8 mouse cellular contexts compared by ENCODE assay signal in genomic region chr7:99352526-99353400, GRCm38 (mm10). TPM values are rescaled to one million over a fixed set of nuclear protein-coding genes. Genes with fewer than 3 reads are reported as not detected.
DNase-seq lines count a peak whose midpoint lies in the region; ATAC-seq and TF ChIP-seq lines count a peak whose summit lies in the region.

Gene Serpinh1 (minus strand): TSS chr7:99353239.

- POLR2A ChIA-PET in Patski (lab: Charles Lee): interaction anchor here (0.5 kb wide), 2 partner anchors 32 to 588 kb away, joined by 3 read pairs; no protein-coding TSS in a partner anchor

- peak within 1 kb of the TSS; percentile 69 for H3K4me2 ChIP-seq in hindbrain, embryonic 11.5 days (replicated peaks; ENCODE audit: low read depth, low read length)

- DNase-seq in Patski (ENCODE audit: low read depth, low spot score): no peak
- DNase-seq in brain, embryonic 14.5 days (ENCODE audit: low read depth): peak; percentile 83
- DNase-seq in gastrocnemius, adult 18-20 months (ENCODE audit: low spot score): peak; percentile 87
- peak; percentile 85 for DNase-seq in hindbrain, embryonic 11.5 days (ENCODE audit: low spot score)
- no peak for DNase-seq in left cerebral cortex, adult 8-10 months (ENCODE audit: low spot score in 2 of 2)
- DNase-seq in lung, postnatal 36 days: peak; percentile 93

- peak within 1 kb of the TSS; percentile 95 for H3K27ac ChIP-seq in hindbrain, embryonic 11.5 days (ENCODE audit: low read depth, low read length)
- peak within 1 kb of the TSS; percentile 71 for H3K27ac ChIP-seq in small intestine, adult 2 months (ENCODE audit: insufficient read depth, low read depth, low read length)

- H3K36me3 ChIP-seq in hindbrain, embryonic 11.5 days (ENCODE audit: control insufficient read depth, insufficient read depth, low read length): peaks cover 12% of the 10 kb centered on the region; the same call in 1 of the 2 replicates
- H3K36me3 ChIP-seq in small intestine, adult 2 months (ENCODE audit: control insufficient read depth, insufficient read depth, low read length): no peaks in the 10 kb centered on the region

- peak within 1 kb of the TSS; percentile 43 for H3K4me3 ChIP-seq in hindbrain, embryonic 11.5 days (ENCODE audit: low read depth, low read length)
- peak within 1 kb of the TSS; percentile 70 for H3K4me3 ChIP-seq in small intestine, adult 2 months (ENCODE audit: low read depth, low read length)

- peaks cover 30% of the 10 kb centered on the region for H3K4me1 ChIP-seq in hindbrain, embryonic 11.5 days (replicated peaks; ENCODE audit: control insufficient read depth, insufficient read depth, low read length)
- peaks cover 11% of the 10 kb centered on the region for H3K4me1 ChIP-seq in small intestine, adult 2 months (ENCODE audit: control insufficient read depth, insufficient read depth, insufficient read length, low read length)

- no peak for TF ChIP-seq POLR2A in brain, embryonic 14.5 days (IDR thresholded peaks at IDR 0.05; ENCODE audit: borderline replicate concordance, extremely low read depth, insufficient read depth, insufficient read length, poor library complexity, severe bottlenecking)
- TF ChIP-seq POLR2A in small intestine, adult 2 months (IDR thresholded peaks at IDR 0.05; ENCODE audit: low read depth, low read length): peak; percentile 81

- no peaks in the 10 kb centered on the region for H3K9me3 ChIP-seq in hindbrain, embryonic 11.5 days (ENCODE audit: control insufficient read depth, low read length)

- TF ChIP-seq CTCF in Patski (IDR thresholded peaks at IDR 0.05): no peak
- TF ChIP-seq CTCF in brain, embryonic 14.5 days (IDR thresholded peaks at IDR 0.05; ENCODE audit: borderline replicate concordance, extremely low read depth, insufficient read depth, insufficient read length): no peak
- TF ChIP-seq CTCF in small intestine, adult 2 months (IDR thresholded peaks at IDR 0.05; ENCODE audit: extremely low read depth, insufficient read length, insufficient replicate concordance, low read depth, low read length): no peak

- H3K27me3 ChIP-seq in Patski: no peaks in the 10 kb centered on the region
- H3K27me3 ChIP-seq in hindbrain, embryonic 11.5 days (ENCODE audit: control insufficient read depth, insufficient read depth, low read length): no peaks in the 10 kb centered on the region
- H3K27me3 ChIP-seq in small intestine, adult 2 months (ENCODE audit: control insufficient read depth, insufficient read depth, low read length): no peaks in the 10 kb centered on the region

- peak; percentile 79 for ATAC-seq in Patski
- ATAC-seq in hindbrain, embryonic 11.5 days (ENCODE audit: low FRiP score): peak; percentile 53
- ATAC-seq in erythroid progenitor cell, adult 5-6 weeks (replicated peaks; ENCODE audit: low FRiP score, poor library complexity, severe bottlenecking): no peak

- CTCF ChIA-PET in Patski (lab: Charles Lee): interaction anchor here (1.1 to 1.9 kb wide), 4 partner anchors 12 to 99 kb away, joined by 3 to 8 read pairs (median 4); no protein-coding TSS in a partner anchor

- 1% methylated on average over 35 of the region's 35 CpGs for WGBS in hindbrain, embryonic 11.5 days
- 10% methylated on average over 35 of the region's 35 CpGs for WGBS in small intestine, adult 2 months

- in situ Hi-C loops in Patski (cut with MboI; ENCODE audit: low pct_unique_long_range_greater_than_20kb): no loop called here

- peak within 1 kb of the TSS; percentile 88 for H3K9ac ChIP-seq in hindbrain, embryonic 11.5 days (ENCODE audit: low read depth, low read length)

RNA-seq across cellular contexts. Expression of gene Serpinh1, which starts in this region (rescaled TPM):
- polyA plus RNA-seq in Patski (2021): 662 TPM
- 187 and 283 TPM in 2 replicates for polyA plus RNA-seq in brain, embryonic 14.5 days (2012; rRNA removed)
- total RNA-seq in gastrocnemius, adult 18-20 months (2021): 10 to 100 TPM; 37.4 to 70.5 TPM
- 245 and 269 TPM in 2 replicates for polyA plus RNA-seq in hindbrain, embryonic 11.5 days (2014; fragmentation: Nextera tagmentation; extraction: Ambion mirVana)
- total RNA-seq in left cerebral cortex, adult 8-10 months (2022): 10 to 100 TPM; 14.7 to 18.3 (median 16.6) TPM
- polyA plus RNA-seq in small intestine, adult 2 months (2012; rRNA removed): 87.6 and 89.7 TPM in 2 replicates
- total RNA-seq in erythroid progenitor cell, adult 5-6 weeks (2015; ENCODE audit: low replicate concordance): 1.1 TPM in 1 of 2 replicates, not detected in the other
- total RNA-seq in erythroid progenitor cell, adult 5-6 weeks (2017; ENCODE audit: low replicate concordance): 1.4 and 1.5 TPM in 2 replicates

Comparison
In these comparisons a context has a peak if more than half of its experiments do, and no peak if none do; other contexts are left out.
1. RNA of gene Serpinh1 (total RNA-seq): 37.4 to 70.5 TPM in gastrocnemius, adult 18-20 months and 14.7 to 18.3 TPM in left cerebral cortex, adult 8-10 months; 1.1 to 1.5 TPM in erythroid progenitor cell, adult 5-6 weeks; every median in the first group is over 4 times any median in the second.
2. DNase-seq: peak in brain, embryonic 14.5 days (single experiment), gastrocnemius, adult 18-20 months (single experiment), hindbrain, embryonic 11.5 days (single experiment) and lung, postnatal 36 days (single experiment); none in Patski (single experiment) and left cerebral cortex, adult 8-10 months (0 of 2).